Mouse (Mus musculus): ENCODE data around the gene Nolc1. TPM values are rescaled to one million over a fixed set of nuclear protein-coding genes. Genes with fewer than 3 reads are reported as not detected.
A peak's percentile ranks its signal among the peaks of the same experiment; 100 is the strongest.

Nolc1 gene
- polyA plus RNA-seq, 1 experiment from 2014 or later = 22.5 TPM

DNA sequence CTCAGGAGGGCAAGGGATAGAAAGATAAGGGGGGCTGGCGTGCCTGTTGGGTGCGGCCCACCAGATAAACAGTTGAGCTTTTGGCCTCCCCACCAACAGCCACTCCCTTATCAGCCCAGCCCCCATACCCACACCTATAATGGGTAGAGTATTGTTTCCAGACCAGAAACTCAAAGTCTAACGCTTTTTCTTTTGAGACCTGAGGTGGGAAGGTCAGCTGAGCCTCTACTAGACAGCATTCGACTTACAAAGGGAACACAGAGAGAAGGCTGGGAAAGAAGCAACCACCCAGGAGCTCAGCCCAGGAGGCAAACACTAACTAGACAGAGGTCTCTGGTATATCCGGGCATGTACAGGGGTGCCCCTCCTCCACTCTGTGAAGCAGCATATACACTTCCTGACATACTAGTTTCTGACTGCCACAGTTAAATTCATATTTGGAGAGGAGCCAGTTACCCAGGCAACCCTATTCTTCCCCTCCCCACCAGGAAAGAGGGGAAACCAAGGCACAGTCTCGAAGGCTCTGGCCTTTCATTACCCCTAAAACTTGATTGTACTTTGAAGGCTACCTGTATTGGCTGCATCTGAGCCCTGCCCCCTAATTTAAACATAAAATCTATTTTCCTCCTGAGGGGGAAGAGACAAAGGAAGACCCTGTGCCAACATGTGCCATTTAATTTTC, 38.3 kb upstream of the Nolc1 start:
- peak overlapping the region; percentile 57 for H3K27ac ChIP-seq (ENCODE audit: low read length)
- peak overlapping the region; percentile 83 for H3K4me2 ChIP-seq (replicated peaks; ENCODE audit: low read depth, low read length)
- no peaks in the 10 kb centered on the region for H3K27me3 ChIP-seq (replicated peaks; ENCODE audit: insufficient read depth, low read length)
- H3K36me3 ChIP-seq (ENCODE audit: insufficient read depth, low read length) = peaks cover 37% of the 10 kb centered on the region
- ATAC-seq (no peak), DNase-seq (ENCODE audit: low spot score) (peak; percentile 73)
- 10% methylated on average over 6 of the region's 6 CpGs for WGBS
- peak overlapping the region; percentile 75; the same call in 1 of the 2 replicates for H3K9ac ChIP-seq (replicated peaks; ENCODE audit: low read depth)
- H3K4me1 ChIP-seq (ENCODE audit: insufficient read depth, low read depth, low read length) = peaks cover 35% of the 10 kb centered on the region; the same call in 1 of the 2 replicates
- TF ChIP-seq EP300 (IDR thresholded peaks at IDR 0.05) (no peak), CTCF (IDR thresholded peaks at IDR 0.05) (no peak)
- peak overlapping the region; percentile 59 for H3K4me3 ChIP-seq (ENCODE audit: low read depth, low read length)
- H3K9me3 ChIP-seq (ENCODE audit: low read length) = no peaks in the 10 kb centered on the region

DNA sequence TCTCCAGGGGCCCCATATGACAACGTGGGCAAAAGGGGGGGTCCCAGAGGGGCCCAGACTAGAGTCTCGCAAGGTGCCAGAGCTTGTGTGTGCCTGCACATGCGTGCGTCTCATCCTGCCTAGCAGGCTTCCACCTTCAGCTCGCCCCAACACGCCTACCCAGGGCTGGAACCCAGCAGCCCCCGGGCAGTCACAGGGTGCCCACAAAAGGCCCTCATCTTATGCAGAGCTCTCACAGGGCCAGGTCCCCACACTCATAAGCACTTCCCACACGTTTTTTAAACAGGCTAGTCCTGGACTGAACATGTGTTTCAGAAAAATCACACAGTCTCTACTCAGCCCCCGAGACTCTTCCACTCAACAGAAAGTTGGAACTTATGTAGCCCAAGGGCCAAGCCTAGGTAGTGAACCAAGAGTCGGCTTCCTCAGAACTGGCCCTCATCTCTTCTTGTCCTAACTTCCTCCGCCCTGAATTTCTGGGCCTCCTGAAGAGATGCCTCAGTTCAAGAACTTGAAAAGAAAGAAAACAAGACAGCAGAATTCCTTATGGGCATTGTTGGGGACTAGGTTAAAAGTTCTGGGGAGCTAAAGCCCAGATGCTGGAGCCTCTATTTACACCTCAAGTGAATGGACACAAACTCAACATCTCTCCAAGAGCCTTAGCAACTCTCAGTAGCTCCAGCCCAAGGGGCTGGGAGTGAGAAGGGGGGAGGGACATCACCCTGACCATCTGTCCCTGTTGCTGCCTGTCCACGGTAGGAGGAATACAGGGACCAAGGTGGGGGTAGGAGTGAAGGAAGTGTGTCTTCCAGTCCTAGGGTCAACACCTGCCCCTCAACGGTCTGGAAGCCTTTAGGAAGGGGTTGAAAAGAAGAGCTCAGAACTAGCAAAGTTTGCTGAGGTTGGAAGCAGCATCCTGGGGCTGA, 37.5 kb upstream of the Nolc1 start:
- Histone ChIP-seq H3K4me2 (replicated peaks; ENCODE audit: low read depth, low read length) (peak overlapping the region; percentile 83), H3K4me1 (ENCODE audit: insufficient read depth, low read depth, low read length) (peaks cover 42% of the 10 kb centered on the region; the same call in 1 of the 2 replicates), H3K27ac (ENCODE audit: low read length) (peak overlapping the region; percentile 90), H3K9me3 (ENCODE audit: low read length) (no peaks in the 10 kb centered on the region), H3K9ac (replicated peaks; ENCODE audit: low read depth) (peak overlapping the region; percentile 75), H3K27me3 (replicated peaks; ENCODE audit: insufficient read depth, low read length) (no peaks in the 10 kb centered on the region), H3K4me3 (ENCODE audit: low read depth, low read length) (peak overlapping the region; percentile 59), H3K36me3 (ENCODE audit: insufficient read depth, low read length) (peaks cover 29% of the 10 kb centered on the region)
- WGBS = 3% methylated on average over 13 of the region's 13 CpGs
- ATAC-seq (no peak), DNase-seq (ENCODE audit: low spot score) (no peak)
- TF ChIP-seq CTCF (IDR thresholded peaks at IDR 0.05) (no peak), EP300 (IDR thresholded peaks at IDR 0.05) (no peak)

DNA sequence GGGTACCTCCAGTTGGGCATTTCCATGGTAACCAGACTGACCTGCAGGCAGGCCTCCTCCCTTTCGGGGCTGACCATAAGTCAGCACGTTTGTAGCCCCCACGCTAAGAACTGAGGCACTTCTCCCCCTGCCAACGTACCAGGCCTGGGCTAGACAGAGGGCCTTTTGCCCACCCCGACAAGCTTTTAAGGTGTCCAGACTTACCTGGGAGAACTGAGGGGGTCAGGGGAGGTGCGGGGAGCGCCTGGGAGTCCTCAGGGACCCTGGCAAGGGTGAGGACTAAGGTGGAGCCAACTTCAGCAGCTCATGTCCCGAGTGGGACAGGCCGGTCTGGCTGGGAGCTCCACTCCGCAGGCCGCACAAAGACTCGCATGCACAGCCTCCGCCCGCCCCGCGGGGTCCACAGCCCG, 36.8 kb upstream of the Nolc1 start:
- TF ChIP-seq EP300 (IDR thresholded peaks at IDR 0.05) (no peak), CTCF (IDR thresholded peaks at IDR 0.05) (no peak)
- 0% methylated on average over 8 of the region's 17 CpGs for WGBS
- Histone ChIP-seq H3K4me3 (ENCODE audit: low read depth, low read length) (peak overlapping the region; percentile 59), H3K9ac (replicated peaks; ENCODE audit: low read depth) (peak overlapping the region; percentile 75), H3K4me1 (ENCODE audit: insufficient read depth, low read depth, low read length) (peaks cover 49% of the 10 kb centered on the region; the same call in 1 of the 2 replicates), H3K27ac (ENCODE audit: low read length) (peak overlapping the region; percentile 90), H3K36me3 (ENCODE audit: insufficient read depth, low read length) (peaks cover 22% of the 10 kb centered on the region), H3K9me3 (ENCODE audit: low read length) (no peaks in the 10 kb centered on the region), H3K27me3 (replicated peaks; ENCODE audit: insufficient read depth, low read length) (no peaks in the 10 kb centered on the region), H3K4me2 (replicated peaks; ENCODE audit: low read depth, low read length) (peak overlapping the region; percentile 83)
- no peak for DNase-seq (ENCODE audit: low spot score)
- ATAC-seq = peak; percentile 16; the same call in 1 of the 2 replicates

GRCm38 (mm10) chr19:46039478-46039877, 36.2 kb upstream of the Nolc1 start:
- peaks cover 16% of the 10 kb centered on the region for H3K36me3 ChIP-seq (ENCODE audit: insufficient read depth, low read length)
- H3K9ac ChIP-seq (replicated peaks; ENCODE audit: low read depth) = peak overlapping the region; percentile 75
- H3K27me3 ChIP-seq (replicated peaks; ENCODE audit: insufficient read depth, low read length) = no peaks in the 10 kb centered on the region
- H3K27ac ChIP-seq (ENCODE audit: low read length) = peak overlapping the region; percentile 90
- H3K4me2 ChIP-seq (replicated peaks; ENCODE audit: low read depth, low read length) = peak overlapping the region; percentile 83
- WGBS = 5% methylated on average over 13 of the region's 30 CpGs
- peaks cover 53% of the 10 kb centered on the region; the same call in 1 of the 2 replicates for H3K4me1 ChIP-seq (ENCODE audit: insufficient read depth, low read depth, low read length)
- peak; percentile 86 for ATAC-seq
- no peaks in the 10 kb centered on the region for H3K9me3 ChIP-seq (ENCODE audit: low read length)
- H3K4me3 ChIP-seq (ENCODE audit: low read depth, low read length) = peak overlapping the region; percentile 59
- peak; percentile 97 for DNase-seq (ENCODE audit: low spot score)
- TF ChIP-seq CTCF (IDR thresholded peaks at IDR 0.05) = no peak; the same call in 1 of the 2 replicates
- no peak for TF ChIP-seq EP300 (IDR thresholded peaks at IDR 0.05)

DNA sequence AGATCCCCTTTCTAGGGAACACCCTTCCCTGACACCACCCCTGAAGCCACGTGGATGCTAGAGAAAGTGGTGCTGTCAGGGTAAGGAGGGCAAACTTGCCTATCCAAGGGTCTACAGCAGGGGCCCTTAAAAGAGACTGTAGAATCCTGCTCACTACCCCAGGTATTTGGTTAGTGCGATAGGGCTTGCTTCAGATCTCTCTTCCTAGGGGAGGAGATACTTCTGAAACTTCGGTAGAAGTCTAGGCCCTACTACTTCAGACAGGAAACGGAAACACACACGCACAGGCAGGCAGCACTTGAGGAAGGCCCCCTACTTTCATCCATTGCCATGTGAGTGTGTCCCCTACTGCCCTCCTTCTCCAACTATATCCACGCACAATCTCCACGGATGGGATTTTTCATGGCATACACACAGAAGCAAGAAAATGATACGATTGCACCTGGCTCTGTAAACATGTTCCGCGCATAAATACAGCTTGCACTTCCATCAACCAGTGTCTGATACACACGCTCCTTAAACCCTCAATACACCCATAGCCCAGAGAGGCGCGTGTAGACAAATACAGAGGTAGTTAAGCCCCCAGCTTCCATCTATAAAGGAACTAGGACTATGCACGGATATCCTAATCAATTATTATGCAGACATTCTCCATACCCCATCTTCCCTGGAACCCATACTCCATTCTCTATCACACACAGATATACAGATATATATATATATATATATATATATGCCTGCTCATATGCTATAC, 35.3 kb upstream of the Nolc1 start:
- H3K27ac ChIP-seq (ENCODE audit: low read length) = peak overlapping the region; percentile 90
- peak overlapping the region; percentile 83 for H3K4me2 ChIP-seq (replicated peaks; ENCODE audit: low read depth, low read length)
- TF ChIP-seq EP300 (IDR thresholded peaks at IDR 0.05) = no peak
- no peak for TF ChIP-seq CTCF (IDR thresholded peaks at IDR 0.05)
- H3K9ac ChIP-seq (replicated peaks; ENCODE audit: low read depth) = peak overlapping the region; percentile 75; the same call in 1 of the 2 replicates
- peaks cover 7% of the 10 kb centered on the region; the same call in 1 of the 2 replicates for H3K36me3 ChIP-seq (ENCODE audit: insufficient read depth, low read length)
- peak overlapping the region; percentile 59; the same call in 1 of the 2 replicates for H3K4me3 ChIP-seq (ENCODE audit: low read depth, low read length)
- ATAC-seq (no peak), DNase-seq (ENCODE audit: low spot score) (peak; percentile 19)
- 29% methylated on average over 14 of the region's 14 CpGs for WGBS
- peaks cover 53% of the 10 kb centered on the region; the same call in 1 of the 2 replicates for H3K4me1 ChIP-seq (ENCODE audit: insufficient read depth, low read depth, low read length)
- no peaks in the 10 kb centered on the region for H3K27me3 ChIP-seq (replicated peaks; ENCODE audit: insufficient read depth, low read length)
- H3K9me3 ChIP-seq (ENCODE audit: low read length) = no peaks in the 10 kb centered on the region

Measured in lung, postnatal 0 days (tissue).